ENCODE assay signal across 14 mouse cellular contexts in genomic region chr11:77518051-77518798, GRCm38 (mm10). TPM values are rescaled to one million over a fixed set of nuclear protein-coding genes. Genes with fewer than 3 reads are reported as not detected.
DNase-seq lines count a peak whose midpoint lies in the region; ATAC-seq lines count a peak whose summit lies in the region.
"Had no signal": no experiment of that assay in that cellular context is flagged by ENCODE, and none has a peak within 500 bp of the region (broad histone marks: within the 10 kb centered on the region; RNA-seq: fewer than 3 reads in every experiment).

No protein-coding gene starts in this region.

- H3K9ac ChIP-seq in forebrain, embryonic 12.5 days: no peak overlapping the region
- H3K9ac ChIP-seq in forebrain, embryonic 16.5 days (replicated peaks; ENCODE audit: low read depth, low read length): no peak overlapping the region
- H3K9ac ChIP-seq in liver, embryonic 12.5 days: no peak overlapping the region
- H3K9ac ChIP-seq in liver, embryonic 11.5 days (ENCODE audit: low read depth, low read length): no peak overlapping the region
- H3K9ac ChIP-seq: forebrain, embryonic 15.5 days; hindbrain, embryonic 15.5 days; midbrain, embryonic 15.5 days had no signal

- no peak overlapping the region for H3K4me3 ChIP-seq in forebrain, embryonic 12.5 days (replicated peaks)
- H3K4me3 ChIP-seq in forebrain, embryonic 16.5 days (replicated peaks; ENCODE audit: low read length): no peak overlapping the region
- H3K4me3 ChIP-seq in liver, embryonic 12.5 days: no peak overlapping the region
- no peak overlapping the region for H3K4me3 ChIP-seq in liver, embryonic 11.5 days (ENCODE audit: low read depth, low read length)
- H3K4me3 ChIP-seq: forebrain, embryonic 15.5 days; hindbrain, embryonic 15.5 days; midbrain, embryonic 15.5 days had no signal

- DNase-seq in liver, embryonic 11.5 days (ENCODE audit: low spot score): no peak
- peak; percentile 51 for DNase-seq in induced T-regulatory cell, adult 2 months (ENCODE audit: low read depth)
- DNase-seq in thymus, postnatal 25 days: peak; percentile 62
- DNase-seq in frontal cortex, postnatal 14 days (ENCODE audit: low spot score in 2 of 2): no peak
- DNase-seq: embryo, embryonic 11 days; lung, adult 2 months had no signal

- WGBS in forebrain, embryonic 12.5 days: 83% methylated on average over 27 of the region's 27 CpGs
- WGBS in forebrain, embryonic 16.5 days: 85% methylated on average over 27 of the region's 27 CpGs
- 60% methylated on average over 27 of the region's 27 CpGs for WGBS in liver, embryonic 12.5 days (ENCODE audit: insufficient replicate concordance)
- 73% methylated on average over 27 of the region's 27 CpGs for WGBS in liver, embryonic 11.5 days

- H3K27ac ChIP-seq in forebrain, embryonic 12.5 days: 0 out of 2 replicates have a peak overlapping the region, but pooled peaks have one; percentile 1
- no peak overlapping the region for H3K27ac ChIP-seq in forebrain, embryonic 16.5 days (ENCODE audit: low read length)
- peak overlapping the region; percentile 43; the same call in 1 of the 2 replicates for H3K27ac ChIP-seq in liver, embryonic 12.5 days
- H3K27ac ChIP-seq in liver, embryonic 11.5 days (ENCODE audit: low read depth, low read length): no peak overlapping the region
- H3K27ac ChIP-seq: forebrain, embryonic 15.5 days; hindbrain, embryonic 15.5 days; midbrain, embryonic 15.5 days had no signal

- no peaks in the 10 kb centered on the region for H3K36me3 ChIP-seq in forebrain, embryonic 12.5 days (replicated peaks)
- H3K36me3 ChIP-seq in forebrain, embryonic 16.5 days (ENCODE audit: control insufficient read depth, insufficient read depth): no peaks in the 10 kb centered on the region
- no peaks in the 10 kb centered on the region for H3K36me3 ChIP-seq in liver, embryonic 12.5 days
- H3K36me3 ChIP-seq in liver, embryonic 11.5 days (ENCODE audit: control insufficient read depth, insufficient read depth, low read length): no peaks in the 10 kb centered on the region
- H3K36me3 ChIP-seq: forebrain, embryonic 15.5 days; hindbrain, embryonic 15.5 days; midbrain, embryonic 15.5 days had no signal

- H3K4me1 ChIP-seq in forebrain, embryonic 12.5 days: peaks cover 48% of the 10 kb centered on the region
- peaks cover 31% of the 10 kb centered on the region for H3K4me1 ChIP-seq in forebrain, embryonic 16.5 days (replicated peaks; ENCODE audit: control insufficient read depth, insufficient read depth, low read length)
- peaks cover 58% of the 10 kb centered on the region for H3K4me1 ChIP-seq in liver, embryonic 12.5 days
- peaks cover 27% of the 10 kb centered on the region for H3K4me1 ChIP-seq in liver, embryonic 11.5 days (replicated peaks; ENCODE audit: control insufficient read depth, insufficient read depth, low read length)

- no peak for ATAC-seq in forebrain, embryonic 12.5 days (ENCODE audit: low FRiP score)
- no peak for ATAC-seq in forebrain, embryonic 16.5 days
- no peak for ATAC-seq in liver, embryonic 12.5 days
- no peak for ATAC-seq in liver, embryonic 11.5 days (replicated peaks; ENCODE audit: low FRiP score)
- ATAC-seq: forebrain, embryonic 15.5 days; midbrain, embryonic 15.5 days had no signal

- no peak overlapping the region for H3K4me2 ChIP-seq in forebrain, embryonic 12.5 days
- no peak overlapping the region for H3K4me2 ChIP-seq in forebrain, embryonic 16.5 days (ENCODE audit: low read length)
- no peak overlapping the region for H3K4me2 ChIP-seq in liver, embryonic 12.5 days
- no peak overlapping the region for H3K4me2 ChIP-seq in liver, embryonic 11.5 days
- H3K4me2 ChIP-seq: forebrain, embryonic 15.5 days; hindbrain, embryonic 15.5 days; midbrain, embryonic 15.5 days had no signal

- no peaks in the 10 kb centered on the region for H3K9me3 ChIP-seq in forebrain, embryonic 12.5 days
- H3K9me3 ChIP-seq in forebrain, embryonic 16.5 days (ENCODE audit: control insufficient read depth, low read length): no peaks in the 10 kb centered on the region
- no peaks in the 10 kb centered on the region for H3K9me3 ChIP-seq in liver, embryonic 12.5 days (replicated peaks)
- H3K9me3 ChIP-seq in liver, embryonic 11.5 days (ENCODE audit: control insufficient read depth, low read length): no peaks in the 10 kb centered on the region
- H3K9me3 ChIP-seq: forebrain, embryonic 15.5 days; hindbrain, embryonic 15.5 days; midbrain, embryonic 15.5 days had no signal

- peaks cover 36% of the 10 kb centered on the region for H3K27me3 ChIP-seq in forebrain, embryonic 12.5 days
- peaks cover 6% of the 10 kb centered on the region; the same call in 1 of the 2 replicates for H3K27me3 ChIP-seq in forebrain, embryonic 16.5 days (replicated peaks; ENCODE audit: control insufficient read depth, insufficient read depth, low read length)
- H3K27me3 ChIP-seq in liver, embryonic 12.5 days (replicated peaks): peaks cover 55% of the 10 kb centered on the region
- H3K27me3 ChIP-seq in liver, embryonic 11.5 days (replicated peaks; ENCODE audit: control insufficient read depth, insufficient read depth, low read length): peaks cover 24% of the 10 kb centered on the region

RNA-seq across cellular contexts. Expression of gene Gm10392, which starts 0.8 kb away (rescaled TPM):
- polyA plus RNA-seq in forebrain, embryonic 12.5 days (2016; fragmentation: Nextera tagmentation; extraction: Ambion mirVana): 0.17 TPM in 1 of 2 replicates, not detected in the other
- polyA plus RNA-seq in forebrain, embryonic 16.5 days (2015; fragmentation: Nextera tagmentation; extraction: Ambion mirVana): not detected in 2 replicates
- polyA plus RNA-seq in liver, embryonic 12.5 days (2016; fragmentation: Nextera tagmentation; extraction: Ambion mirVana): 0.12 and 0.19 TPM in 2 replicates
- polyA plus RNA-seq in liver, embryonic 11.5 days (2014; fragmentation: Nextera tagmentation; extraction: Ambion mirVana): not detected in 2 replicates
- polyA plus RNA-seq: forebrain, embryonic 15.5 days; gonadal fat pad, adult 2 months; midbrain, embryonic 15.5 days; neural tube, embryonic 14.5 days had no signal

RNA-seq across cellular contexts. Expression of gene Trp53i13, which starts 2.4 kb away (rescaled TPM):
- polyA plus RNA-seq in forebrain, embryonic 12.5 days (2016; fragmentation: Nextera tagmentation; extraction: Ambion mirVana): 30.7 and 31.7 TPM in 2 replicates
- 13.0 and 14.9 TPM in 2 replicates for polyA plus RNA-seq in forebrain, embryonic 16.5 days (2015; fragmentation: Nextera tagmentation; extraction: Ambion mirVana)
- 9.3 and 11.1 TPM in 2 replicates for polyA plus RNA-seq in liver, embryonic 12.5 days (2016; fragmentation: Nextera tagmentation; extraction: Ambion mirVana)
- polyA plus RNA-seq in liver, embryonic 11.5 days (2014; fragmentation: Nextera tagmentation; extraction: Ambion mirVana): 16.2 and 17.9 TPM in 2 replicates

RNA-seq across cellular contexts. Expression of gene Abhd15, which starts 3.3 kb away (rescaled TPM):
- polyA plus RNA-seq in forebrain, embryonic 12.5 days (2016; fragmentation: Nextera tagmentation; extraction: Ambion mirVana): 3.8 and 4.8 TPM in 2 replicates
- polyA plus RNA-seq in forebrain, embryonic 16.5 days (2015; fragmentation: Nextera tagmentation; extraction: Ambion mirVana): 1.4 and 1.8 TPM in 2 replicates
- 3.0 and 3.6 TPM in 2 replicates for polyA plus RNA-seq in liver, embryonic 12.5 days (2016; fragmentation: Nextera tagmentation; extraction: Ambion mirVana)
- polyA plus RNA-seq in liver, embryonic 11.5 days (2014; fragmentation: Nextera tagmentation; extraction: Ambion mirVana): 3.9 and 4.2 TPM in 2 replicates

RNA-seq across cellular contexts. Expression of gene Git1, which starts 24.9 kb away (rescaled TPM):
- 14.6 and 14.8 TPM in 2 replicates for polyA plus RNA-seq in forebrain, embryonic 12.5 days (2016; fragmentation: Nextera tagmentation; extraction: Ambion mirVana)
- polyA plus RNA-seq in forebrain, embryonic 16.5 days (2015; fragmentation: Nextera tagmentation; extraction: Ambion mirVana): 14.1 and 16.3 TPM in 2 replicates
- 3.1 and 3.2 TPM in 2 replicates for polyA plus RNA-seq in liver, embryonic 12.5 days (2016; fragmentation: Nextera tagmentation; extraction: Ambion mirVana)
- 10.1 and 14.1 TPM in 2 replicates for polyA plus RNA-seq in liver, embryonic 11.5 days (2014; fragmentation: Nextera tagmentation; extraction: Ambion mirVana)

RNA-seq across cellular contexts. Expression of gene Ankrd13b, which starts 28.7 kb away (rescaled TPM):
- polyA plus RNA-seq in forebrain, embryonic 12.5 days (2016; fragmentation: Nextera tagmentation; extraction: Ambion mirVana): 23.0 and 25.1 TPM in 2 replicates
- polyA plus RNA-seq in forebrain, embryonic 16.5 days (2015; fragmentation: Nextera tagmentation; extraction: Ambion mirVana): 33.1 and 38.4 TPM in 2 replicates
- polyA plus RNA-seq in liver, embryonic 12.5 days (2016; fragmentation: Nextera tagmentation; extraction: Ambion mirVana): 2.1 and 2.5 TPM in 2 replicates
- polyA plus RNA-seq in liver, embryonic 11.5 days (2014; fragmentation: Nextera tagmentation; extraction: Ambion mirVana): 4.4 and 5.6 TPM in 2 replicates

Comparison
In these comparisons a context has a peak if more than half of its experiments do, and no peak if none do; other contexts are left out.
1. H3K27ac ChIP-seq: peak in forebrain, embryonic 12.5 days (single experiment) and liver, embryonic 12.5 days (single experiment); none in forebrain, embryonic 16.5 days (single experiment) and liver, embryonic 11.5 days (single experiment).
2. DNase-seq: peak in induced T-regulatory cell, adult 2 months (single experiment) and thymus, postnatal 25 days (single experiment); none in liver, embryonic 11.5 days (single experiment) and frontal cortex, postnatal 14 days (0 of 2).